Comparison of ENCODE assay signal across 14 mouse cellular contexts in genomic region chr11:46461931-46462330, GRCm38 (mm10). TPM values are rescaled to one million over a fixed set of nuclear protein-coding genes. Genes with fewer than 3 reads are reported as not detected.
DNase-seq lines count a peak whose midpoint lies in the region; ATAC-seq and TF ChIP-seq lines count a peak whose summit lies in the region.
"Had no signal": no experiment of that assay in that cellular context is flagged by ENCODE, and none has a peak within 500 bp of the region (broad histone marks: within the 10 kb centered on the region; RNA-seq: fewer than 3 reads in every experiment).

No protein-coding gene starts in this region.

- H3K27ac ChIP-seq in small intestine, adult 2 months (ENCODE audit: insufficient read depth, low read depth, low read length) = peak overlapping the region; percentile 33; the same call in 1 of the 2 replicates
- no peak overlapping the region for H3K27ac ChIP-seq in cerebellum, adult 2 months (ENCODE audit: insufficient read depth, low read length)
- H3K27ac ChIP-seq in forebrain, embryonic 16.5 days (ENCODE audit: low read length) = no peak overlapping the region
- H3K27ac ChIP-seq: neural tube, embryonic 12.5 days had no signal

- 39% methylated on average over 5 of the region's 5 CpGs for WGBS in small intestine, adult 2 months
- 67% methylated on average over 5 of the region's 5 CpGs for WGBS in cerebellum, adult 2 months
- 77% methylated on average over 5 of the region's 5 CpGs for WGBS in forebrain, embryonic 16.5 days

- TF ChIP-seq CTCF in small intestine, adult 2 months (IDR thresholded peaks at IDR 0.05; ENCODE audit: extremely low read depth, insufficient read length, insufficient replicate concordance, low read depth, low read length) = no peak
- TF ChIP-seq CTCF in cerebellum, adult 2 months (IDR thresholded peaks at IDR 0.05; ENCODE audit: borderline replicate concordance, insufficient read depth, low read depth, low read length) = no peak

- H3K9me3 ChIP-seq in forebrain, embryonic 16.5 days (ENCODE audit: control insufficient read depth, low read length) = no peaks in the 10 kb centered on the region
- H3K9me3 ChIP-seq: neural tube, embryonic 12.5 days had no signal

- no peak overlapping the region for H3K4me3 ChIP-seq in small intestine, adult 2 months (ENCODE audit: low read depth, low read length)
- no peak overlapping the region for H3K4me3 ChIP-seq in cerebellum, adult 2 months (replicated peaks; ENCODE audit: insufficient read depth, low read depth, low read length)
- H3K4me3 ChIP-seq in forebrain, embryonic 16.5 days (replicated peaks; ENCODE audit: low read length) = no peak overlapping the region
- H3K4me3 ChIP-seq: neural tube, embryonic 12.5 days had no signal

- peak; percentile 14 to 81 for DNase-seq in adrenal gland, adult (ENCODE audit: inconsistent age in 2 of 2, low spot score in 1 of 2)
- no peak for DNase-seq in adrenal gland, postnatal 25 days
- DNase-seq in lung, postnatal 25 days (ENCODE audit: low spot score) = peak; percentile 5
- DNase-seq in lung, postnatal 14 days = no peak
- no peak for DNase-seq in cerebellum, adult 2 months
- DNase-seq: embryo, embryonic 11 days; gastrocnemius, postnatal 10 days; kidney, adult 2 months; left cerebral cortex, postnatal 4 days; right cerebral cortex, postnatal 14 days had no signal

- H3K4me1 ChIP-seq in small intestine, adult 2 months (ENCODE audit: control insufficient read depth, insufficient read depth, insufficient read length, low read length) = no peaks in the 10 kb centered on the region
- H3K4me1 ChIP-seq in cerebellum, adult 2 months (ENCODE audit: control insufficient read depth, insufficient read depth, low read length) = no peaks in the 10 kb centered on the region
- H3K4me1 ChIP-seq in forebrain, embryonic 16.5 days (replicated peaks; ENCODE audit: control insufficient read depth, insufficient read depth, low read length) = no peaks in the 10 kb centered on the region
- H3K4me1 ChIP-seq: neural tube, embryonic 12.5 days had no signal

- no peak overlapping the region for H3K9ac ChIP-seq in forebrain, embryonic 16.5 days (replicated peaks; ENCODE audit: low read depth, low read length)
- H3K9ac ChIP-seq: neural tube, embryonic 12.5 days had no signal

- no peaks in the 10 kb centered on the region for H3K27me3 ChIP-seq in small intestine, adult 2 months (ENCODE audit: control insufficient read depth, insufficient read depth, low read length)
- no peaks in the 10 kb centered on the region for H3K27me3 ChIP-seq in cerebellum, adult 2 months (ENCODE audit: control insufficient read depth, insufficient read depth, low read length)
- no peaks in the 10 kb centered on the region for H3K27me3 ChIP-seq in forebrain, embryonic 16.5 days (replicated peaks; ENCODE audit: control insufficient read depth, insufficient read depth, low read length)
- H3K27me3 ChIP-seq: neural tube, embryonic 12.5 days had no signal

- H3K36me3 ChIP-seq in small intestine, adult 2 months (ENCODE audit: control insufficient read depth, insufficient read depth, low read length) = no peaks in the 10 kb centered on the region
- no peaks in the 10 kb centered on the region for H3K36me3 ChIP-seq in forebrain, embryonic 16.5 days (ENCODE audit: control insufficient read depth, insufficient read depth)
- H3K36me3 ChIP-seq: neural tube, embryonic 12.5 days had no signal

- TF ChIP-seq POLR2A in small intestine, adult 2 months (IDR thresholded peaks at IDR 0.05; ENCODE audit: low read depth, low read length) = no peak
- no peak for TF ChIP-seq POLR2A in cerebellum, adult 2 months (IDR thresholded peaks at IDR 0.05; ENCODE audit: borderline replicate concordance, insufficient read depth, low read length)

- no peak overlapping the region for H3K4me2 ChIP-seq in forebrain, embryonic 16.5 days (ENCODE audit: low read length)
- H3K4me2 ChIP-seq: neural tube, embryonic 12.5 days had no signal

- ATAC-seq in granulocyte monocyte progenitor cell, adult 5-6 weeks (replicated peaks; ENCODE audit: poor library complexity, severe bottlenecking) = peak; percentile 45
- ATAC-seq in forebrain, embryonic 16.5 days = no peak

RNA-seq across cellular contexts. Expression of gene Havcr2, which starts 7.2 kb away (rescaled TPM):
- total RNA-seq in adrenal gland, postnatal 25 days (2021) = 0.64 and 0.90 TPM in 2 replicates
- 0.28 TPM in 1 of 2 replicates, not detected in the other for total RNA-seq in granulocyte monocyte progenitor cell, adult 5-6 weeks (2014; fragmentation: Nextera tagmentation)
- 0.05 and 0.56 TPM in 2 replicates for total RNA-seq in granulocyte monocyte progenitor cell, adult 5-6 weeks (2017)
- polyA plus RNA-seq in small intestine, adult 2 months (2012; rRNA removed) = 0.57 and 0.76 TPM in 2 replicates
- polyA plus RNA-seq in cerebellum, adult 2 months (2012; rRNA removed) = 0.35 and 0.70 TPM in 2 replicates
- polyA plus RNA-seq in forebrain, embryonic 16.5 days (2015; fragmentation: Nextera tagmentation; extraction: Ambion mirVana) = 0.15 and 0.34 TPM in 2 replicates

RNA-seq across cellular contexts. Expression of gene Med7, which starts 25.2 kb away (rescaled TPM):
- total RNA-seq in adrenal gland, postnatal 25 days (2021) = 37.7 and 59.3 TPM in 2 replicates
- total RNA-seq in granulocyte monocyte progenitor cell, adult 5-6 weeks (2014; fragmentation: Nextera tagmentation) = 26.5 and 58.6 TPM in 2 replicates
- total RNA-seq in granulocyte monocyte progenitor cell, adult 5-6 weeks (2017) = 16.6 and 17.4 TPM in 2 replicates
- polyA plus RNA-seq in small intestine, adult 2 months (2012; rRNA removed) = 4.4 and 11.4 TPM in 2 replicates
- polyA plus RNA-seq in cerebellum, adult 2 months (2012; rRNA removed) = 37.6 and 39.4 TPM in 2 replicates
- 73.1 and 88.4 TPM in 2 replicates for polyA plus RNA-seq in forebrain, embryonic 16.5 days (2015; fragmentation: Nextera tagmentation; extraction: Ambion mirVana)

Comparison
In these comparisons a context has a peak if more than half of its experiments do, and no peak if none do; other contexts are left out.
1. DNase-seq: peak in adrenal gland, adult (2 of 2) and lung, postnatal 25 days (single experiment); none in adrenal gland, postnatal 25 days (single experiment), lung, postnatal 14 days (single experiment) and cerebellum, adult 2 months (0 of 2).